19 mouse cellular contexts compared by ENCODE assay signal in the genomic region with DNA sequence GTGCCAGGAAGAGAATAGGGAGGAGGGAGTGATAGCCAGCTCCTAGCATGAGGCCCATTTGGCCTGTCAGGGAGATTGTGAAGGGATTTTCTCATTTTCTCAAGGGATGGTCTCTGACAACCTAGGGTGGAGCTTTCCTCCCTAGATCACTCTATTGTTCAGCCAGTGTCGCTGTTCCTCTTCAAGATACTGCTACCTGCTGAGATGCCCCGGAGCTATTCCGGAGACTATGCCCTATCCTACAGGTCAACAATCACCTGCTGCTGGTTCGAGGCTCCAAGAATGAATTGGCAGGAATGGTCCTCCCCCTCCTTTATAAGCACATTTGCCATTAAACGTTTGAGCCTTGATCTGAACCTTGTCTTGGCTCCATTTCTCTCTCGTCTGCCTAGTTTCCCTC. TPM values are rescaled to one million over a fixed set of nuclear protein-coding genes. Genes with fewer than 3 reads are reported as not detected.
"Had no signal": no experiment of that assay in that cellular context is flagged by ENCODE, and none has a peak within 500 bp of the region (broad histone marks: within the 10 kb centered on the region; RNA-seq: fewer than 3 reads in every experiment).

No protein-coding gene starts in this region.

- H3K27me3 ChIP-seq: midbrain, embryonic 12.5 days; neural tube, embryonic 13.5 days; neural tube, embryonic 15.5 days; stomach, embryonic 15.5 days had no signal

- H3K9ac ChIP-seq: liver, postnatal 0 days; lung, embryonic 14.5 days; midbrain, embryonic 12.5 days; neural tube, embryonic 13.5 days; neural tube, embryonic 15.5 days; stomach, embryonic 15.5 days had no signal

- H3K27ac ChIP-seq: midbrain, embryonic 10.5 days; midbrain, embryonic 12.5 days; neural tube, embryonic 13.5 days; neural tube, embryonic 15.5 days; stomach, embryonic 15.5 days; stomach, postnatal 0 days had no signal

- H3K4me2 ChIP-seq: lung, embryonic 14.5 days; midbrain, embryonic 12.5 days; neural tube, embryonic 13.5 days; neural tube, embryonic 15.5 days; stomach, embryonic 15.5 days had no signal

- ATAC-seq: liver, postnatal 0 days; midbrain, embryonic 16.5 days had no signal

- H3K36me3 ChIP-seq: midbrain, embryonic 10.5 days; midbrain, embryonic 12.5 days; neural tube, embryonic 13.5 days; neural tube, embryonic 15.5 days; stomach, embryonic 15.5 days had no signal

- DNase-seq: liver, postnatal 0 days; lung, embryonic 14.5 days; lung, postnatal 10 days; lung, postnatal 4 days; midbrain, embryonic 14.5 days; right cerebral cortex, postnatal 14 days; thymus, adult 2 months; thymus, postnatal 25 days; thymus, postnatal 4 days had no signal

- H3K9me3 ChIP-seq: midbrain, embryonic 10.5 days; midbrain, embryonic 12.5 days; neural tube, embryonic 13.5 days; neural tube, embryonic 15.5 days; stomach, embryonic 15.5 days had no signal

- H3K4me3 ChIP-seq: midbrain, embryonic 10.5 days; midbrain, embryonic 12.5 days; myocyte; neural tube, embryonic 13.5 days; neural tube, embryonic 15.5 days; stomach, embryonic 15.5 days had no signal

- H3K4me1 ChIP-seq: midbrain, embryonic 10.5 days; midbrain, embryonic 12.5 days; neural tube, embryonic 13.5 days; neural tube, embryonic 15.5 days; stomach, embryonic 15.5 days had no signal

RNA-seq across cellular contexts. Expression of a gene that starts 9.7 kb away (rescaled TPM):
- total RNA-seq: megakaryocyte, adult 5-6 weeks; megakaryocyte-erythroid progenitor cell, adult 5-6 weeks had no signal
